Mouse (Mus musculus): Measurements from ENCODE around the gene Tmtc1. TPM values are rescaled to one million over a fixed set of nuclear protein-coding genes. Genes with fewer than 3 reads are reported as not detected.

Tmtc1 gene
- polyA plus RNA-seq, 1 experiment from 2014 or later, result 0.09 TPM

DNA sequence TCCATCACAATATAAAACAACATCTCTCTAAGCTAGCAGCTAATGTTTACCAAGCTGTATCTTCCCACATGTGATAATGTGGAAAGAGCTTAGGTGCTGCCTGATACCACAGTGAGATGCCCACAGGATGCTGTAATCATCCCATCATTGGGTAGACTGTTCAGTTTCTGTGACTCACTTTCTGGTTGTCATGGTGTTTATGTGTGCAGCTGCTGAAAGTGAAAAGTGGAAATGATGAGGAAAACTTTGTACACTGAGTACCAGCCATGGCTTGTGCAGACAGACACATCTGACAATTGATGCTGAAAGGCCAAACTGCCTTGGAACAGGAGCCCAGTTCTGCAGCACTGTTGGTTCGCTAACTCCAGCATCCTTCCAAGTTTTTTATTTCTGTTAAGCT is 204.9 kb downstream of the Tmtc1 start:
- Histone ChIP-seq H3K27me3 (no peaks in the 10 kb centered on the region), H3K27ac (replicated peaks) (no peak overlapping the region), H3K4me3 (replicated peaks) (no peak overlapping the region), H3K9me3 (replicated peaks) (no peaks in the 10 kb centered on the region), H3K9ac (no peak overlapping the region), H3K36me3 (replicated peaks) (no peaks in the 10 kb centered on the region), H3K4me1 (replicated peaks) (0 out of 2 replicates have a peak, but pooled peaks cover under 1% of the 10 kb centered on the region), H3K4me2 (no peak overlapping the region)
- no peak for ATAC-seq (ENCODE audit: insufficient read depth)
- 80% methylated on average over 1 of the region's 1 CpGs for WGBS (ENCODE audit: insufficient replicate concordance)

- 60% methylated on average over 5 of the region's 5 CpGs for WGBS (ENCODE audit: insufficient replicate concordance)
- H3K4me3 ChIP-seq (replicated peaks), result no peak overlapping the region
- H3K27ac ChIP-seq (replicated peaks), result no peak overlapping the region
- ATAC-seq (ENCODE audit: insufficient read depth), result no peak
- H3K4me2 ChIP-seq, result no peak overlapping the region
- H3K9me3 ChIP-seq (replicated peaks), result no peaks in the 10 kb centered on the region
- H3K27me3 ChIP-seq, result no peaks in the 10 kb centered on the region
- no peak overlapping the region for H3K9ac ChIP-seq
- H3K36me3 ChIP-seq (replicated peaks), result no peaks in the 10 kb centered on the region
- H3K4me1 ChIP-seq (replicated peaks), result no peaks in the 10 kb centered on the region
These were observed 206.7 kb downstream of the Tmtc1 start for GRCm38 (mm10) chr6:148237453-148237852.

DNA sequence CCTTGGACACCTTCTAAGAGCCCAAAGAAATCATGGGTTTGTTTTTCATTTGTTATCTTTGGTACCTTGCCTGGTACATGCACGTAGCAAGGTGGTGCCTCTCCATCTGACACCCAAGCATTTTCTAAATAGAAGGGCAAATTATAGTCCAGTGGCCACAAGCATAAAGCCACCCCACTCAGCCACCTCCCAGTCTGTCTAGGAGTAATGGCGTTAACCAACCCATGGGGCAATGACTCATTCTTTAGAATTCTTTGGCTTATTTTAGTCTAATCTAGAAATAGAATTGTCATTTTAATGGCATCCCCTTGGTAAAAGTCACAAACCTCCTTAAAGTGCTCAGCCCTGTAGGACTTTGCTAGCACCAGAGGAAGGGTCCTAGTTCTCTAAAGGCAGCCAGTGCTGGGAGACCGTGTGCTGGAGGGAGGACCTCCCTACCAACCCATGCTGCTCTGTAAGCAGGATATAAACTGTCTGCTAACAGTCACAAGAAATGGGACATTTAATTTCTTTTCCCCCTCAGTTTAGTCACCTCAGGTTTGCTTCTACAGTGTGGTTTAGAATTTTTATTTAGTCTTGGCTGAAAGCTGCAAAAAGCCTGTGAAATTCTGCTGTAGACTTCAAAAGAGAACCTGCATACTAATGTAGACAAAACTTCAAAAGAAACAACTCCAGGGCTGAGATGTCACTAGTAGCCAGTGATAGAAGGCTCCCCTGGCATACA is 209.9 kb downstream of the Tmtc1 start:
- no peaks in the 10 kb centered on the region for H3K27me3 ChIP-seq
- 54% methylated on average over 3 of the region's 3 CpGs for WGBS (ENCODE audit: insufficient replicate concordance)
- H3K36me3 ChIP-seq (replicated peaks), result no peaks in the 10 kb centered on the region
- no peak overlapping the region for H3K4me3 ChIP-seq (replicated peaks)
- no peak overlapping the region for H3K27ac ChIP-seq (replicated peaks)
- no peak overlapping the region for H3K4me2 ChIP-seq
- ATAC-seq (ENCODE audit: insufficient read depth), result no peak
- H3K9ac ChIP-seq, result no peak overlapping the region
- no peaks in the 10 kb centered on the region for H3K9me3 ChIP-seq (replicated peaks)
- H3K4me1 ChIP-seq (replicated peaks), result no peaks in the 10 kb centered on the region

- no peak overlapping the region for H3K9ac ChIP-seq
- H3K4me3 ChIP-seq (replicated peaks), result no peak overlapping the region
- 41% methylated on average over 3 of the region's 3 CpGs for WGBS (ENCODE audit: insufficient replicate concordance)
These were observed 216.6 kb downstream of the Tmtc1 start for GRCm38 (mm10) chr6:148227542-148227941.

GRCm38 (mm10) chr6:148222686-148223085 is 221.5 kb downstream of the Tmtc1 start:
- Histone ChIP-seq H3K4me1 (replicated peaks) (peaks cover 4% of the 10 kb centered on the region), H3K36me3 (replicated peaks) (no peaks in the 10 kb centered on the region), H3K27ac (replicated peaks) (no peak overlapping the region), H3K27me3 (no peaks in the 10 kb centered on the region), H3K9me3 (replicated peaks) (no peaks in the 10 kb centered on the region), H3K9ac (no peak overlapping the region), H3K4me3 (replicated peaks) (no peak overlapping the region), H3K4me2 (no peak overlapping the region)
- no peak for ATAC-seq (ENCODE audit: insufficient read depth)
- 74% methylated on average over 2 of the region's 2 CpGs for WGBS (ENCODE audit: insufficient replicate concordance)

More at GRCm38 (mm10) chr6:148227542-148227941, 216.6 kb downstream of the Tmtc1 start:
- Histone ChIP-seq H3K4me2 (no peak overlapping the region), H3K27ac (replicated peaks) (no peak overlapping the region), H3K27me3 (no peaks in the 10 kb centered on the region), H3K36me3 (replicated peaks) (no peaks in the 10 kb centered on the region), H3K4me1 (replicated peaks) (no peaks in the 10 kb centered on the region), H3K9me3 (replicated peaks) (no peaks in the 10 kb centered on the region)
- no peak for ATAC-seq (ENCODE audit: insufficient read depth)

DNA sequence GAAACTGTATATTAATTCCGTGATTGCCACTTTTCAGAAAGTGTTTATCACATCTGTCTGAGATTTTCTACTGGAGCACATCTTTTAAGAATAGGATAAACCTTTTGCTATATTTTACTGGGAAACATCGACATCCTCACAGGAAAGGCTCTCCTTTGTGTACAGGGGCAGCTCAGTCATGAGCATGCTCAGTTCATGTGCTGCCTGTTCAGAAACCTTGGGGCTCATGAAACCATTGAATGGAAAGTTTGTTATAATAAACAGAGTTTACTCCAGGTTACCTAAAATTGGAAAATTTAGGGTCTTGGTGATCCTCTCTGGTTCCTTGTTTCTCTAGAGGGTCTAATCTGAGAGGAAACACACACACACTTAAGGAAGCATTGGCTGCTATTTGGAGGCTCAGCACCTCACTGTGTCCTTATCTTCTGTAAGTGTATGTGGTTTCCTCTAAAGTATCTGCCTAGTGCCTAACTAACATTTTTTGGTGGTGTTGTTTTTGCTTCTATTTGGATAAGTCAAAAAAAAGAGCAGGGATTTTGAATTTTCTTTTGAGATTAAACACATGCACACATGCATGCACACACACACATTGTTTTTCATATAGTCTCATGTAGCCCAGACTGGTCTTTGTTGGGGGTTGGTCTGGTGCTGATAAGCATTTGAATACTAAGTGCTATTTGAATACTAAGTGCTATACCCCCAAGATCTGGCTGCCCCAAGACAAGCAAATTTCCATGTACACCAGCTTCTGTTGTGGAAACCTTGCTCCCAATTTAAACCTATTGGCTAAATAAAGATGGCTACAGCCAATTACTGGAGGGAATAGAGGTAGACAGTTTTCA is 225.7 kb downstream of the Tmtc1 start:
- Histone ChIP-seq H3K9me3 (replicated peaks) (no peaks in the 10 kb centered on the region), H3K4me3 (replicated peaks) (no peak overlapping the region), H3K4me2 (no peak overlapping the region), H3K27ac (replicated peaks) (no peak overlapping the region), H3K9ac (no peak overlapping the region), H3K27me3 (no peaks in the 10 kb centered on the region), H3K36me3 (replicated peaks) (0 out of 2 replicates have a peak, but pooled peaks cover 9% of the 10 kb centered on the region), H3K4me1 (replicated peaks) (peaks cover 17% of the 10 kb centered on the region)
- WGBS (ENCODE audit: insufficient replicate concordance), result 31% methylated on average over 2 of the region's 2 CpGs
- ATAC-seq (ENCODE audit: insufficient read depth), result no peak

- WGBS (ENCODE audit: insufficient replicate concordance), result 74% methylated on average over 4 of the region's 4 CpGs
- H3K4me3 ChIP-seq (replicated peaks), result no peak overlapping the region
- no peak overlapping the region for H3K4me2 ChIP-seq
- H3K36me3 ChIP-seq (replicated peaks), result 0 out of 2 replicates have a peak, but pooled peaks cover 9% of the 10 kb centered on the region
- no peaks in the 10 kb centered on the region for H3K9me3 ChIP-seq (replicated peaks)
- H3K27ac ChIP-seq (replicated peaks), result no peak overlapping the region
- ATAC-seq (ENCODE audit: insufficient read depth), result no peak
- no peaks in the 10 kb centered on the region for H3K27me3 ChIP-seq
- H3K4me1 ChIP-seq (replicated peaks), result peaks cover 22% of the 10 kb centered on the region
- H3K9ac ChIP-seq, result no peak overlapping the region
These were observed 227.4 kb downstream of the Tmtc1 start for GRCm38 (mm10) chr6:148216752-148217151.

- no peak for ATAC-seq (ENCODE audit: insufficient read depth)
- peaks cover 33% of the 10 kb centered on the region for H3K4me1 ChIP-seq (replicated peaks)
These were observed 229.4 kb downstream of the Tmtc1 start for GRCm38 (mm10) chr6:148214765-148215164.

DNA sequence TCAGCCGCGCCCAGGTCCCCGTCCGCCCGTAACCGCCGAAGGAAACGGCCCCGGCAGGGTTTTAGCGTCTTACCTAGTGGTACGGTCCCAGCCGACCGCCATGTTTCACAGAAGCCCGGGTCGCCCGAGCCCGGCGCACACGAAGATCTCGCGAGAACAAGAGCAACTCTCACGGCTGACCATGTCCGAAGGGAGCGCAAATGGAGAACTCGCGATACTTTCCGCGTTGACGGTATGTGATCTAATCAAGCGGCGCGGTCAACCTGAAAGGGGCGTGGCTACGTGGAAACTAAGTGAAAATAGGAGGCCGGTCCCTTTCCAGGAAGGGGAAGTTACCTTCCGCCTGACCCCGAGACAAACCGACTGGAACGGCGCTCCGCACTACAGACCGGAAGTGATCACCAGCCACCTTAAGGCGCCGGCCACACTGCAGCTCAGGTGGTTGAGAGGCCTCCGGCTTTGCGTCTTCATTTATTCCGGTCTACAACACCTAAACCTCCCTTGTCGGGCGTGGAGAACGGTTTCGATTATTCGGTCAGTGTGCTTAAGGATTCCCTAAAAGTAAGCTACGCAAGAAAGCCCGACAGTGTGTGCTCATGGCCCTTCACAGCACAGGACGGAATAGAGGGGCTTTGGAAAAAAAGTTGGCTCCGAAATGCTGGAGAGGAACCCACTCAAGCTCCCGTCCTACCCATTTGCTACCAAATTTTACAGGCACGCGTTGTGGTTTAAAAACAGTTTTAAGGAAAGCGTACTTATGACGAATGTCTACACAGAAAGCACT is 232.1 kb downstream of the Tmtc1 start, which contains the start of gene Ergic2:
Ergic2 (minus strand) TSS at position 478 of the 784 bp plus-strand sequence.
- Histone ChIP-seq H3K9ac (peak within 1 kb of the TSS; percentile 97), H3K27me3 (no peaks in the 10 kb centered on the region)
- ATAC-seq (ENCODE audit: insufficient read depth), result peak; percentile 98

More at GRCm38 (mm10) chr6:148214765-148215164, 229.4 kb downstream of the Tmtc1 start:
- Histone ChIP-seq H3K27me3 (no peaks in the 10 kb centered on the region), H3K27ac (replicated peaks) (no peak overlapping the region), H3K4me2 (no peak overlapping the region), H3K9ac (no peak overlapping the region), H3K36me3 (replicated peaks) (0 out of 2 replicates have a peak, but pooled peaks cover 9% of the 10 kb centered on the region), H3K9me3 (replicated peaks) (no peaks in the 10 kb centered on the region), H3K4me3 (replicated peaks) (no peak overlapping the region)
- under 1% methylated on average over 5 of the region's 5 CpGs for WGBS (ENCODE audit: insufficient replicate concordance)

DNA sequence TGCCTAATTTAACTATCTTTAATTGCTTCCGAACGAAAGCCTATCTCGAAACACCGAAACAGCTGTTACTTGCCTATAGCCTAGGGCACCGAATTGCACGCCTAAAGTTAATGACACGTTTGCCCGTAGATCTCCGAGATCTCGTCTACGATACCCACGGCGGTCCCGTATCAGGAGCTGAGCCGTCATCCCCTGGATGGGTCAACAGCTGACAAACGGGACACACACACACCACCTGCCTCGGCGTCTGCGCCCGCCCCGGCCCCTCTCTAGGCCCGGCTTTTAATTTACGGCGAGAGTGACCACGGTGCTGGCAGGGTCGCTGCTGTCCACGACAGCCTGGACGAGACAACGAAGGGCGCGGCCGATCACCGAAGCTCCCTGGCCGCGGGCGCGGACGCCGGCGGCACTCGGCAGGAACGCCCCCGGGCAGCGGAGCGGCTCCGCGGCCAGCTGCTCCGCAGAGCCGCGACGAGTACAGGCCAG is 232.8 kb downstream of the Tmtc1 start:
- Histone ChIP-seq H3K4me1 (replicated peaks) (peaks cover 29% of the 10 kb centered on the region), H3K4me3 (replicated peaks) (peak overlapping the region; percentile 95), H3K36me3 (replicated peaks) (0 out of 2 replicates have a peak, but pooled peaks cover 7% of the 10 kb centered on the region), H3K9ac (peak overlapping the region; percentile 97), H3K4me2 (peak overlapping the region; percentile 81), H3K27me3 (no peaks in the 10 kb centered on the region), H3K27ac (replicated peaks) (peak overlapping the region; percentile 95), H3K9me3 (replicated peaks) (no peaks in the 10 kb centered on the region)
- ATAC-seq (ENCODE audit: insufficient read depth), result peak; percentile 65
- WGBS (ENCODE audit: insufficient replicate concordance), result under 1% methylated on average over 51 of the region's 51 CpGs

More for the DNA sequence above, 232.1 kb downstream of the Tmtc1 start, which contains the start of gene Ergic2:
- 0 out of 2 replicates have a peak, but pooled peaks cover 11% of the 10 kb centered on the region for H3K36me3 ChIP-seq (replicated peaks)
- peak within 1 kb of the TSS; percentile 81 for H3K4me2 ChIP-seq
- no peaks in the 10 kb centered on the region for H3K9me3 ChIP-seq (replicated peaks)
- peak within 1 kb of the TSS; percentile 95 for H3K4me3 ChIP-seq (replicated peaks)
- H3K4me1 ChIP-seq (replicated peaks), result peaks cover 29% of the 10 kb centered on the region
- under 1% methylated on average over 61 of the region's 61 CpGs for WGBS (ENCODE audit: insufficient replicate concordance)
- peak within 1 kb of the TSS; percentile 95 for H3K27ac ChIP-seq (replicated peaks)

All from liver, embryonic 15.5 days (tissue).